Mouse (Mus musculus) liver, postnatal 0 days (tissue): ENCODE measurements around the gene Abhd11.

Experiments used
- CTCF ChIP-seq: sonication (generic); IDR thresholded peaks from 2 replicates; pipeline ENCODE4 v1.5.1; 2016; ENCODE audit warnings: antibody characterized with exemption, low read depth
- EP300 ChIP-seq: IDR thresholded peaks from 2 replicates; pipeline ENCODE4 v1.6.1; 2016; ENCODE audit warnings: antibody characterized with exemption, low read depth, mild to moderate bottlenecking

DNA sequence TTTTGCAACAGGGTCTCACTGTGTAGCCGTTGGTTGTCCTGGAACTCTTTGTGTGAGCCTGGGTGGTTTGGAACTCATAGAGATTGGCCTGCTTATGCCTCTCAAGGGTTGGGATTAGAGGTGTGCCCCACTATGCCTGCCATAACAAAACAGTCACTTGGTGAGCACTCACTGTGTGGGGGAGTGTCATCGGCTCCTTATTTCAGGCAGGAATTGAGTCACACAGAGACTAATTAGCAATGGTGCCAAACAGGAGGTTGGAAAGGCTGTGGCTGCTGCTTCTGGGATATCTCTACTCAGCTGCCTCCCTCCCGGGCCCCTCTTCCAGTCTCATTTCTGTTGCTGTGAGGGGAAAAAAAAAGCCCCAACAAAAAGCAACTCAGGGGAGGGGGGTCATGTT, 35.6 kb downstream of the Abhd11 start:
- TF ChIP-seq CTCF (no peak), EP300 (no peak)
